Mouse (Mus musculus) retina, embryonic 14.5 days (tissue): ENCODE data around the gene Dars.

Experiments used
- DNase-seq: peaks from one replicate; pipeline ENCODE4 v3.0.0-alpha.2; 2015; ENCODE audit warnings: low spot score

Gene Dars

GRCm38 (mm10) chr1:128416584-128417532 is at the start of gene Dars:
Gene Dars, minus strand, starts transcription at chr1:128417368.
- peak; percentile 93 for DNase-seq

- DNase-seq: no peak
These were observed 49.7 kb upstream of the Dars start for GRCm38 (mm10) chr1:128466828-128467227.

DNA sequence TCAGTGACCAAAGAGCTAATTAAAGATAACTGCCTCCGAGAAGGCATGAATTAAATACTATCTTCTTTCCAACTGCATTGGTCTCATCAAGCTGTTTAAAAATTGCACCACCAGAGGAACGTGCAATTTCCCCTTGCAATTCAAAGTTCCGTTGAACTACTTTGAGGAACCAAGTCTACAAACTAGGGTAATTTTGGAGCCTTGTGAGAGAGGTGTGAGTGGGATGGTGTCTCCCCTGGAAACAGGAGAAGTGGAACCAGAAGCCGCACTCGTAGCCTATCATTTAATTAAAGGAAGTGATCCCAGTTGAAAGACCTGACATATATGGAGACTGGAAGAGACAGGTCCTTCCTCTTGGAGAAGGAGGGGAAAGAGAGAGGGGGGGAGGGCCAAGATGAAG is 46.3 kb upstream of the Dars start:
- DNase-seq: no peak

GRCm38 (mm10) chr1:128462389-128462788 is 45.2 kb upstream of the Dars start:
- no peak for DNase-seq

DNA sequence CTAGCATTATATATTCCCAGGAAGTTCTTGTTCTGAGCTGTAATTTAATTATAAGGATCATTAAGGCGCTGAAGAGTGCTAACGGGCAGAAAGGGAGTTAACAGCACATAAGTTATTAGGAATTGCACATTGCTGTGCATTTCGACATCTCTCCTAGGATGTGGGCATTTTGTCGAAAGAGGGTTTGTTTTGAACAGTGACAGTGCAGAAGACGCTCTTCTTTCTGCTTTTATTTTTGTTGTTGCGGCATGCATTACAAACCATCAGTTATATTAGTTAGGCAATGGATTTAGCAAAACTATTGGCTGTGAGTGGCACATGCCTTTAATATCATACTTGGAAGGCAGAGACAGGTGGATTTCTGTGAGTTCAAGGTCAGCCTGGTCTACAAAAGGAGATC is 43.6 kb upstream of the Dars start:
- no peak for DNase-seq

GRCm38 (mm10) chr1:128459439-128459838 is 42.3 kb upstream of the Dars start:
- DNase-seq: peak; percentile 61

DNA sequence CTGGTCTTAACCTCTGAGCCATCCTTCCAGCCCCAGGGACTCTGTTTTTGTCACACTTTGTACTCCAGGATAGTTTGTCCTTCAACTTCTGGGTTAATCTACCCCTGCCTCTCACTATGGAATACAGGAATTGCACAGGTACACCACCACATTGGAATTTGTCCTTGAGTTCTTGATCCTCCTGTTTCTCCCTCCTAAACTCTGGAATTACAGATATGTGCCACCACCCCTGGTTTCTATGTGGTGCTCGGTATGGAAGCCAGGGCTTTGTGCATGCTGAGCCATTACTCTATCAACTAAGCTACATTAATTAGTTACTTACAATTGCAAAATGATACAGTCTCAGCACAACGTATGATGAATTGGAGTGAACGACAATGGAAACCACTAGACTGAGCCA is 41.8 kb upstream of the Dars start:
- no peak for DNase-seq

- no peak for DNase-seq
These were observed 39.8 kb upstream of the Dars start for GRCm38 (mm10) chr1:128456844-128457445.

DNA sequence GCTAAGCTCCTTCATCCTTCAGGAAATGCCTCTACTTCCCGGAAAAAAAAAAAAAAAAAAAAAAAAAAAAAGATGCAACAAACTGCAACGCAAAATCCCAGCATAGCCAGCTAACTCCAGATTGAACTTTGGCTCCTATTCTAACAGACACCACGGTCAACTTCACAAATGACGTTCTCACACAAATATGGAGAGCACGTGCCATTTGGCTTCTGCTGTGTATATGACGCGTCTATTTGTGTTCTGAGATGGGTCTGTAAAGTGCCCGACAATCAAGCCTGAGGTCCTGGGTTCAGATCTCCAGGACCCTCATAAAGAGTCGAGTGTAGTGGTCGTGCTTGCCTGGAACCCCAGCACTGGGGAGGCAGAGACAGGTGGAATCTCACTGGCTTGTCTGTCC is 39.1 kb upstream of the Dars start:
- DNase-seq: no peak

DNA sequence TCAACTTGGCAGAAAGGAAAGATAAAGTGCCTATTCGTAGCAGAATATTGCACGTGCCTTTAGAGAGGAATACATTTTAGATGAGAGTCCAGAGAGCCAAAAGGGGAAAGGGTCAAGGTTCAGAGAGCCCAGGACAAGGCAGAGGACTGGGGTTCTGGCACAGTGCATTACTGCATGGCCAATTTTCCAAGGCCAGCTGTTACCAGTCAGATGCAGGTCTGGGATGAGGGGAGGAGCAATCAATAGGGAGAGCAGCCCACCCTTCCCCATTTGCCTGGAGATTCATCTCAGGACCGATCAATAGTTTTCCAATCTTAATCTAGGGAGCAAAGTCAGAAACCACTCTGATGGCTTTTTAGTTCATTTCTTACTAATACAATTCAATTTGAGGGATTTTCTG is 35.0 kb upstream of the Dars start:
- DNase-seq: no peak

DNA sequence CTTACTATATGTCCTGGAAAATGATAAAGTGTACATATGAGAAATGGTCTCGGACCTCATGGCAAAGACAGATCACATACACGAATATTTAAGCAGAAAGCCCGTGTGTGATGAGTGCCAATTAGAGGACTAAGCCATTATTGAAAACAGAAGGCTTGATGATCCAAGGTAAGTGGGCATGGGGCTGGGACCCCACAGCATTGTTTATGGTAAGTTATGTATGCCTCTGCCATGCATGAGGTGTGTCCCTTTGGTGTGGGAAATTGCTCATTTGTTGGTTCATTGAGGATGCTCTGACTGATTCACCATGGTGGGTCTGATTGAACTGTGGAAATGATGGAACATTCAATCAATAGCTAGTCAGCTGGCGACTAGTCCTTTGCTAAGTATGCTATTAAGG is 34.0 kb upstream of the Dars start:
- DNase-seq: no peak

DNA sequence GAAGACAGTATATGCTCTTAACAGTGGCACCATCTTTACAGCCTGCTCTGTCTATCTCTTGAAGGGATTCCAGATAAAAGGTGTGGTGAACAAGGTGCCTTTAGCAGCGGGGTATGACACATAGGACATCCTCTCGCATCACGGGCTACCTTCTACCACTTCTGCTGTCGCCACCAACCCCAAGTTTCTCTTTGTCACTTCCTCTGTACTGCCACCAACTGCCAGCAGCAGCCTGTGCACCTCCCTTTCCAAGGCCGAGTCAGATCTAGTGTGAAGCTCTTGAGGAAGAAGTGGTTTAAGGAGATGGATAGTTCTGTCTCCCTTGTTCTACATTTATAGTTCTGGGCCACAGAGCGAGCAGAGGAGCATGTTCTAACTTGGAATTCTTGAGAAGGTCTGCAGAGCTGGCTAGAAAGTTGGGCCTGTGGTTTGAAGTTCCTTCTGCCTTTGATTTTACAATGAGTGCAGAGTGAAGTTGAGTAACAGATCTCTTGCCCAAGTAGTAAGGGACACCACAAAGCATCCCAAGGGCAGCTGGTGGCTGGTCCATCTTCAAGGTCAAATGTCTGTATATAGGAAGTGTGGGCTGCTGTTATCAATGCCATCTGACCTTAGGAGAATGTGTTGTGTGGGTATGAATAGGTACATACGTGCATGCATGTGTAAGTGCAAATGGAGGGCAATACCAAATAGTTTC is 30.2 kb upstream of the Dars start:
- no peak for DNase-seq

DNA sequence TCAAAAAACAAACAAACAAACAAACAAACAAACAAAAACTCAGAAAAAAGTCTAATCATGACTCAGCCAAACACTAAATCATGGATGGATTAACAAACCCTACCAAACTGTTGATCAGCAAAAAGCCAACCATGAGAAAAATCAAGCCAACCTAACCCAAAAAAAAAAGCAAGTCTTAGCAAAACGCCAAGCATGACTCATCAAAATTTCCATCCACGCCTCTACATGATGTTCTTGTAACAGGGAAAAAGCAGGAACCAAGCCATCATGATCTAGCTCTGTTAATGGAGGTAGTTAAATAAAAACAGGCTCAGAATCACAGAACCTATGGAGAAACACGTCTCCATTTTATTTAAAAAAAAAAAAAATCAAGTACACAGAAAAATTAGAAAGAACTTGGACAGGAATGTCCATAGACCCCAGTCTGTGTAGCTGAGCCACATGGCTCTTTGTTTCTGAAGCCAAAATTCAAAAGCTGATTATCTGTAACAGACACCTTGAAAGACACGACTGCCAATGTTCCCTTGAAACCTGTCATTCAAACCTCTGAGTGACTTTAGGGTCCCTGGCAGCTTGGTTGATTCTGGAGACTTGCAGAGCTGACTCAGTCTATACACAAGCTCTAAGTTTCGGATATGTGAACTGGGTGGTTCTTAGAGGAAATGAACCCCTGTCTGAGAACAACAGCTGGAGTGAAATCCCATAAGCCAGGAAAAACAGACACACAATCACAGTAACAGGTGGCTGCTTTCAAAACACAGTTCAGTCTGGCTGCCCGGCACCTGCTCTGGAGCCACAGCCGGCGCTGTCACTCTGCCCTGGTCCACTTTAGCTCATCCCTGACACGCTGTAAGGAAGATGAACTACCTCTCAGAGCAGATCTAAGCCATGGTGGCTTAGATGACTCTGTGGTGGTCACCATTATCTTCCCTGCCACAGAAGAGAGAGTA is 27.0 kb upstream of the Dars start:
- DNase-seq: peak; percentile 21

DNA sequence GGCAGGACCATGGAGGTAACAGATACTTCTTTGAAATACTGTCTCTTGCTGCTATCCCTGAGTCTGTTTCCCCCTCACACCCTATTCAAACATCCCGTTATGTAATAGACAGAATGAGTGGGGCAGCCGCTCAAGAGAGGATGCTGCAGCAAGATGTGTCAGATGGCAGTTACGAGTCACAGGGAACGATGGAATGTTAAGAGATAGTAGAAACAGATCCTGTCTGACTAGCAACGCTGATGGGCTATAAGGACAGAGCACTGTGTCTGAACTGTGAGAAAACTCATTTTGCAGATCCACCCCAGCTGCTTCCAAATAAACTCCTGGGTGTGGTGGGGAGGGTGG is 23.9 kb upstream of the Dars start:
- no peak for DNase-seq

DNA sequence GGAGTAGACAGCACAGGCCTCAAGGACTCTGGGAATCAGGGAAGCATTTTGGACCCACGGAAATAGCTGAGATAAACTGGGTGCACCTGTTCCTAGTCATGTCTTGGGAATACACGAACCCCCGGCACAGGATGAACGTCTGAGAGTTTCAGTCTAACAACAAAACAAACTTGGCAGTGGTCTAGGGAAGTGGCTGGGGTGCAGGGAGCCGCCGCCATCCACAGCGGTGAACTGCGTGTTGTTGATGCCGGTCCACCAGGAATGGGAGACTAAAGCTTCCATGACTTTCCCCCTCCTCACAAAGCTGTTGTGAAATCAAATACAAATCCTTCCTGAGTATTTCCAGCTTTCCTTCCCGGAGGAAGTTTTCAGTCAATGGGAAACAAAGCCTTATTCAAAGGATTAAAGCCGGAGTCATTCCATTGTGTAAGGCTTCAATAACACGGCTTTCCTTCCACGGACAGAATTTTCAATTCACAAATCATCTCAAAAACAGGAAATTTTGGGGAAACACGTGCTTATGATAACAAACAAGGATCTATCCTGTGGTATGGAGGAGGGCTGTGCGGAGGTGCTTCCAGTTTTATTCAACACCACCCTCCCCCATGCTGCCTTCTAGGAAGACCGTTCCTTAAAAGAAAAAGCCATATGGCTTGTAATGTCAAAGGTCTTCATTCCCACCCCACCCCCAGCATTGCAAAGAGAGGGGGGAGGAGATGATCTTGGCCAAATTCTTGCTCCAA is 23.4 kb upstream of the Dars start:
- DNase-seq: no peak

DNA sequence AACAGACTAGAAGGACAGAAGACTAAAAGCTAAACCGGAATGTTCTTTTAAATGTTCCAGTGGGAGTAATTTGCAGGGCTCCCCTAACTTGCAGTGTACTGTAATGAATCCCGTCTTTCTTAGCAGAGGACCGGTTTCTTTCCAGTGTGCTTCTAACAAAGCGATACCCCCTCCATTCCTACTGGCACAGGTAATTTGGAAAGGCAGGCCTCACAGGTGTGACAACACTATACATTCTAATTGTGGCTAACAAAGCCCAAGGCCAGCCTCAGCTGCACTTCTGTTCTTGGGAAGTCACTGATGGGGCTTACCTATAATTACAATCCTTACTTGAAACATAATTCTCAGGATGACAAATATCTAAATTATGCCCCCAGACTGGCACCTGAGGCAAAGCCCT is 22.4 kb upstream of the Dars start:
- no peak for DNase-seq

DNA sequence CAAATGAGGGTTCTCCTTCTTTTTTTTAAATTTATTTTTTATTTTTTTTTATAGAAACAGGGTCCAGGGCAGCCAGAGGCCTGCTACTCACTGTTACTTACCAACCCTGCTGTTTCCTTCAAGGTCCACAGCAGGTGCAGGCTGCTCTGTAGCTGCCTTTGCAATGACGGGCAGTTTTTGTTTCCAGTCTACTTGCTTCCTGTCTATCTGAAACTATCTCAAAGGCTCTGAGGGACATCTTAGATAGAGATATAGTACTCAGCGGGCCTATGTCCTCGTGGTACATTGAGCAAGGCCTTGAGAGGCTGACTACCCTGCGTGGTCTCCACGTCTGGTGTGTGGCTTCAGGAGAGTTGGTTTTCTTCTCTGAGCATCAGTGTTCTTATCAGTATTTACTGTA is 21.4 kb upstream of the Dars start:
- DNase-seq: no peak

DNA sequence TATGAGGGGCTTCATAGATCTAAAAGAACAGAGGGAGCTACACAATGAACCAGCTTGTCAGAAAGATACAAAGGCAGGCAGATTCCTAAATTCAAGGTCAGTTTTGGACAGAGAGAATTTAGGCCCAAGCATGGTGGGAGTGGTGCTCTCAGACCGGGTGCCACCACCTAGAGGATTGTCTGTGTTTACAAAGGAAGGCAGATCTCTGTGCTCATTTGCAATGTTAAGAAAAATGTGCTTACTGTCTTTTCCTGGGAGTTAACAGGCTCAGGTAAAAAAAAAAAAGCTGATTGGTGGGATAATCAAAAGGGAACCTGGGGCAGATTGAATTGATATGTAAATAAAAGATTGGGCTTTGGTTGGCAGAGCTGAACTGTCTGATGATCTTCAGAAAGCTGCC is 20.1 kb upstream of the Dars start:
- DNase-seq: no peak

DNA sequence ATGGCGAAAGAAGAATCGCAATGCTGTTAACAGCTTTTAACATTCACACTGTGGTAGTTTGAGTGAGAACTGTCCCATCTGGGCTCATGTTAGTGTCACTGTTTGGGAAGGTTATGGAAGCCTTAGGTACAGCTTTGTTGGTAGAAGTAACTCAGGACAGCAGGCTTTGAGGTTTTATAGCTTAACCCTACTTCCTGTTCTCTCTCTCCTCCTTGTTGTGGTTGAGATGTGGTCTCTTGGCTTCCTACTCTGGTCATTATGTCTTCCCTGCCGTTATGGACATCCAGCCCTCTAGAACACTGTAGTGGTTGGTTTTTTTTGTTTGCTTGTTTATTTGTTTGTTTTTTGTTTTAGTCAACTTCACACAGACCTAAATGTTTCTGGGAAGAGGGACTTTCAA is 18.8 kb upstream of the Dars start:
- DNase-seq: no peak

DNA sequence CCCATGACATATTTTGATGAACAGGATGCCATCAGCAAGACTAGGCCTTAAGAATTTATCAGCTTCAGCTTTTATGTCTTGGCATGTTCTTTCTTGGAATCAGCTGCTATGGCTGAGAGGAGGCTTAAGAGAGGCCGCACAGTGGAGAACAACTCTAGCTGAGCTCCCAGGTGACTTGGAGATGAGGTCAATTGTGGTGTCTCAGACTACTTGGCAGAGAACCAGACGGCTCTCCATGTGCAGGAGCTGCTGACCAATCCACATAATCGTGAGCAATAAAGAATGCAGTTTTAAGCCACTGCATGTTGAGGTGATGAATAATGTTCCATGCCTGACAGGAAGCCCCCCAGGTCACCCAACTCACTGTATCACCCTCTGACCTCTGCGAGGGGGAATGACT is 18.4 kb upstream of the Dars start:
- DNase-seq: no peak

DNA sequence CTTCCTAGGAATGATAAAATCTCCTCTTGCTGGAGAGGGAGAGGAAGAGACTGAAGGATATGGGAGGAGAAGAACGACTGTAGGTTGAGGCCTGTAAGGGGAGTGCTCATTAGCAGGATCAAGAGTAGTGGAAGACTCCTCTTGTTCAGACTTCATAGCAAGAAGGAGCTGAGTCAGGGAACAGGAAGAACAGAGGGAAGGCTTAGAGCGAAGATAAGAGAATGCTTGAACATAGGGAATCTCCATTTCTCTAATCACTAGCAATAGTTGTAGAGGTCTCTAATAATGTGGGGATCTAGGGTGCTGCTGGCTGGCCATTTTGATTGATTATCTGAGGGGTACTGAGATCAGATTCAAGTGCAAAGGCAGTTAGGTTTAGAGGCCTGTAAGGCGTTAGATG is 7.8 kb upstream of the Dars start:
- DNase-seq: no peak
